Mouse (Mus musculus) kidney, postnatal 25 days (tissue): ENCODE data around the gene Pccb.

ENCODE experiments used
- DNase-seq, 2 experiments: peaks; one replicate each; pipeline ENCODE4 v3.0.0; 2021; ENCODE audit warnings: mixed read lengths in 2 of 2

Pccb gene

DNA sequence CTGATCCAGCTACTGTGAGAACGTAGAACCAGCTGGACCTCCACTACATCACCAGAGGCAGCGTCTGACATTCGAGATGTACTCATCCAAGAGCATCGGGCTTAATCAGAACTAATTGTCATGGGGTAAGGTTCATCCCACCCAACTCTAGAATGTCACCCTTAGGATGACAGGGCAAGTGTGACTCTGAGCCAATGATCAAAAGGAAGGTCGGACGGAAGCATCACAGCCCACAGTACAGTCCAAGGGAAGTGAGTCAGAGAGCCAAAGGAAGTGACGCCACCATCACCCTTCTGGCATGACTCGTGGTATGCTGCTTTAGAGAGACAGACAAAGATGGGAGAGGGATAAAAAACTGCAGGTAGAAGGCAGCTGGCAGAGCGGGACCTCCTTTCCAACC is 7.6 kb upstream of the Pccb start:
- no peak for DNase-seq

DNA sequence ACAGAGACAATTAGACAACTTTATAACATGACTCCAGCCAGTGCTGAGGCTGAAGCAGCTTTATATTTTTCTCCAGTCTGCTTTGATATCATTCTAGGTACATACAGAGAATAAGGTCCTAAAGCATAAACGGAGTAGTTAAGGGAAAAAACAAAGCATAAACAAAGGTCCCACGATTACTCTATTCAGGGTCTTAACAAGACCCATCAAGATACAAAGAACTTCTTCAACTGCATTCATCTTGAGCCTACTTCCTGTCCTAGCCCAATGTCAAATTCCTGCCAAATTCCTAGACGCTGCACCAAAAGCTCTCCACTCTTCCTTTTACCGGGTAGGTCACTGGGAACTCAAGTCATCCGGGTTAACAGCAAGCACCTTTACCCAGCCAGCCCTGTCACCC is 6.8 kb upstream of the Pccb start:
- no peak for DNase-seq

GRCm38 (mm10) chr9:101038634-101039033 is 3.9 kb upstream of the Pccb start:
- DNase-seq = no peak

- peak; percentile 64 to 75 for DNase-seq
Measured at GRCm38 (mm10) chr9:101037396-101037795, 2.7 kb upstream of the Pccb start.

- DNase-seq = peak; percentile 39 to 56
Measured at GRCm38 (mm10) chr9:101036876-101037275, 2.2 kb upstream of the Pccb start.

GRCm38 (mm10) chr9:101035836-101036596 is 1.3 kb upstream of the Pccb start:
- DNase-seq = peak; percentile 48 to 75

DNA sequence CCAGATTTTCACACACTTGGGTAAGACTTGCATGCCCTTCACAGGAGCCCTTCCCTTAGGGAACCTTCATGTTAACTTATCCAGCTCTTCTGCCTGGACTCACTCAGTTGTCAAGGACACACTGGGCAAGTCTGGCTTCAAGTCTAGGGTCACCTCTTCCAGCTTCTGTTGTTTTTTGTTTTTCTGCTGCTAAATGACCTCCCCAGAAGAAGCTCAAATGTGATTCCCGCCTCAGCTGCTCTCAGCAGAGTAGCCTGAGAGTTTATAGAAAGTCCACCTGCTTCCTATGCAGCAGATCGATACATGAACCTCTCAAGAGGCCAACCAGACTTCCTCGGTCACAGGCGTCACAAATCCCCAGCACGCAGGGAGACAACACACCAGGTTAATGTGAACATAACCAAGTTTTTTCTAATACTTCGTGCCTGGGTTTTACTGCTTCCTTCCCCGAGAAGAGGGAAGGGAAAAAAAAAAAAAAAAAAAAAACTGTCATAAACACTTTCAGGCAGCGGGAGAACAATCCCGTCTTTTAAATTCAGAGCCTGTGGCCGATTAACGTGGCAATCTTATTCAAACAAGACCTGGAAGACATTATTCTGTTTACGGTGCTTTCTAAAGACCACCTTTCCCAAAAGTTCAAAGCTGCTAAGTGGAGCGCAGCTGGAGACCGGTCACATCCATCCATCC is 794 bp downstream of the Pccb start:
- no peak for DNase-seq

DNA sequence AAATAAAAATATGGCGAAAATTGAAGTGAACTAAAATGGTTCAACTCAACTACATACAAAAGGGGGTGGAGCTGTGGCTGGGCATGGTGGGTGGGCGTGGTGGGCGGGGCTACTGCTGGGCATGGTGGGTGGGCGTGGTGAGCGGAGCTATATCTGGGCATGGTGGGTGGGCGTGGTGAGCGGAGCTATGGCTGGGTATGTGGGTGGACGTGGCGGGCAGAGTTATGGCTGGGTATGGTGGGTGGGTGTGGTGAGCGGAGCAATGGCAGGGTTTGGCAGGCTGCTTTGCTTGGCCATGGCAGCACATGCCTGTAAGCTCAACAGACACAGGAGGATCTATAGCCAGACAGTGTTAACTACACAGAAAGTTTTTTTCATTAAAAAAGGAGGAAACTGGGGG is 15.9 kb downstream of the Pccb start:
- no peak for DNase-seq

- DNase-seq = peak; percentile 41 to 50
Measured at GRCm38 (mm10) chr9:101017734-101018516, 16.8 kb downstream of the Pccb start.

DNA sequence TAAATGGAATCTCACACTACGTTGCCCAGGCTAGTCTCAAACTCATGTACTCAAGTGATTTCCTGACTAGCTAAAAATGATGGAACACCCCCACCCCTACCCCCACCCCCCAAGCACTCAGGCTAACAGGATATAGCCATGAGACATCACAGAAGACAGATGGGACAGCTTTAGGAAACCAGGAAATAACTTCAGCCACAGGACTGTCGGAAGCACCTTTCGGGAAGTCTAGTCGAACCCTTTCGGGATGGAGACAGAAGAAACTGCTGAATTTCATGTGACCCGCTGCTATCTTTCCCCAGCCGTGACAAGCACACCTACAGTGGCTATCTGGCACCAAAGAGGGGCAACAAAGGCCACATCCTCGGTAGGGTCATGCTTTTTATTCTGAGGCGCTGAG is 19.4 kb downstream of the Pccb start:
- no peak for DNase-seq

GRCm38 (mm10) chr9:101012433-101012832 is 22.3 kb downstream of the Pccb start:
- no peak for DNase-seq

DNA sequence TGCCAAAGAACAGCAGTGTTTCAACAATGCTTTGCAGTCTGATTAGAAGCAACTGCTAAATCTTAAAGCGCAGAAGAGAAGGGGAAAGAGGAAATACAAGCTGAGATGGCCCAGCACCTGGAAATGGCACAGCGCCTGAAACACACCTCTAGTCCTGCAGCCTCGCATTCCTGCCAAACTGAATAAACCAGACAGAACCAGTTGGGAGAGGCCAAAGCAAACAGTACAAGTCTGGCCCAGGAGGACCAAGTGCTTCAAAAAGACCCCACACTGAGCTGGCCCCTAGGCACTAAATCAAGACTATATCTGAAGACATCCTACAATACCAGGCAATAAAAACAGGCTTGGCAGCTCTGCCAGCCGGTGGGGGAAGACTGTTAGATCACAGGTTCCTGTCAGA is 28.8 kb downstream of the Pccb start:
- peak; percentile 40 to 53 for DNase-seq

DNA sequence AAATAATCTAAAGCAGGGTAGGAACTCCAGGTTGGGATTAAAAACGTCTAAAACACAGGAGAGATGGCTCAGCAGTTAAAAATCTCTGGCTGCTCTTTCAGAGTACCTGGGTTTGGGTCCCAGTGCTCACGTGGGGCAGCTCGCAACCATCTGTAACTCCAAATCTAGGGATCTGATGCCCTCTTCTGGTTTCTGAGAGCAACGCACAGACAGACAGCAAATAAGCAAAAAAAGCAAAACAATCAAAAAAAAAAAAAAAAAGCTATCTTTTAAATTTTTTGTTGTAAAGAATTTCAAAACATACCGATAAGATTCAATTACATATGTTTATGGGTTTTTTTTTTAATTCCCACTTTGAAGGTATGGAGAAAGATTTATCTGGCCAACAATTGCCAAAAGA is 31.4 kb downstream of the Pccb start:
- DNase-seq = no peak

- DNase-seq = no peak
Measured at GRCm38 (mm10) chr9:101002841-101003240, 31.9 kb downstream of the Pccb start.

DNA sequence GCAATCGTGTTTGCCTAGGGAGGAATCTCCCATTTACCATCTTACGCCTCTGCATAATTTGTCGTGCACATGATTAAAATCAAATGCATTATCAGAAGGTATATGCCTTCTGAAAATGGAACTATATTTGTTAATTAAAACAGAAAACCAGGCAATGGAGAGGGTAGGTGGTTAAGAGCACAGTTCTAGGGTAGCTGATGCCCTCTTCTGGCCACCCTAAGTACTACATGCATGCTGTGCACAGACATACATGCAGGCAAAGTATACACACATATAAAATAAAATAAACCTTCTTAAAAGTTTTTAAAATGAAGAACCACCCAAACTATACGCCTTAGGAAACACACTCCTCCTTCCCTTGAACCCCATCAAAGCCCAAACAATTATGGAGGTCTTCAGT is 32.6 kb downstream of the Pccb start:
- peak in 1 of 2 experiments; percentile 32 for DNase-seq

DNA sequence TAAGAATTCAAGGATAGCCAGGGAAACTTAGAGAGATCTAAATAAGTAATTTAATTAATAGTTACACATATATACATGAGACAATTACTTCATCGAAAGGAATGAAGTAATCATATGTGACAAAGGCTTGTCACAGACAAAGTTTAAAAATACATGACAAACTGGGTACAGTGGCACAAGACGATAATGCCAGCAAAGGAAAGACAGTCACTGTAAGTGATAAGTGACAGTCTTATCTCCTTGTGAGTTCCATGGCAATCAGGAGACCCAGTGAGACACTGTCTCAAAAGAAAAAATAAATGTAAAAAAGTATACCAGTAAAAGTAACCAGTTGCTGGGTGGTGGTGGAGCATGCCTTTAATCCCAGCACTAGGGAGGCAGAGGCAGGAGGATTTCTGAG is 37.6 kb downstream of the Pccb start:
- DNase-seq = no peak

DNA sequence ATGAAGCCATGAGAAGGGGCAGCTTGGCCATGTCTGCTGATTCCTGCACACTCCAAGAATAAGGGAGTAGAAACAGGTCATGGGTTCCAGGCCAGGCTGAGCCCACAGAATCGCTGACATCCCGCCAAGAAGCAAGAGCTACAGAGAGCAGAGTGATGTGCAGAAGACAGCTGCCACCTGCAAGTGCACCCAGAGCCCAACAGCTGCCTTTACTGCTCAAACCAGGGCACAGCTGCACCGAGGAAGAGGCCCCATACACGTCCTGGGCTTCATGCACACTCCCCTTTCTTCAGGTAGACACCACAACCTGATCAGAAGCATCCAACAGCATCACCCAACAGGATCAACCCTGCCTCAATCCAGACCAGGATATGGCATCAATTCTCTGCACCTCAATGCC is 40.8 kb downstream of the Pccb start:
- DNase-seq = no peak

DNA sequence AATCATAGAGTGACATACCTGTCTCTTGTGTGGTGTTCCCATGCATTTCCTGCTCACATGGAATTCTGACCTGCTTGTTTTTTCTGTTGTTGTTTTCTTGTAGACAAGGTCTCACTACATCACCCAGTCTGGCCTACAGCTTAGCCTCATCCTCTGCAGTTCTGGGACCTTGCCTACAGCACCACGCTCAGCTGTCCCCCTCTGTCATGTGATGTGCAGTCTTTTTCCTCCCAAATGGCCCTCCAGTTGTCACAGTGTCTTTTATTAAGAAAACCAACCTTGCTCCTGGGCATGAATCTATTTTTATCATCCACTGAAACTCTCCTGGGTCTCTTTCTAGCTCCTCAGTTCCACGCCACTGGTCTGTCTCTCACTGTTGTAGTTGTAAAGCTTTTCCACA is 42.5 kb downstream of the Pccb start:
- DNase-seq = no peak

DNA sequence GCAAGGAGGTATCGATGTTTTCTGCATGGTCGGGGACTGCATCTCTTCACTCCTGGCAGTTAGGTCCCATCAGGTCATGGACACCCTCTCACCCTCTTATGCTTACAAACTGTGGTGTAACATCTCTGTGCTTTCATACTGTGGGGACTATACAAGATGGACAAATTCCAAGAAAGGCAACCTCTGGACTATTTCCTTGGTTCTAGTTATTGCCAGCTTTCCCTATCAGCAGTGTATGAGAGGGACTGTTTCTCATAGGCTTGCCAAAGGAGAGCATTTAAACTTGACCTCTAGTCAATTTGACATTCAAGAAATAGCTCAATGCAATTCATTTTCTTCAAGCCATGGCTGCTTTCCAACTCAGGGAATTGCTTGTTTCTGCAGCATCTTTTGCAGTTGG is 43.4 kb downstream of the Pccb start:
- no peak for DNase-seq

- no peak for DNase-seq
Measured at GRCm38 (mm10) chr9:100990609-100991008, 44.1 kb downstream of the Pccb start.

GRCm38 (mm10) chr9:100987850-100988249 is 46.8 kb downstream of the Pccb start:
- no peak for DNase-seq

DNA sequence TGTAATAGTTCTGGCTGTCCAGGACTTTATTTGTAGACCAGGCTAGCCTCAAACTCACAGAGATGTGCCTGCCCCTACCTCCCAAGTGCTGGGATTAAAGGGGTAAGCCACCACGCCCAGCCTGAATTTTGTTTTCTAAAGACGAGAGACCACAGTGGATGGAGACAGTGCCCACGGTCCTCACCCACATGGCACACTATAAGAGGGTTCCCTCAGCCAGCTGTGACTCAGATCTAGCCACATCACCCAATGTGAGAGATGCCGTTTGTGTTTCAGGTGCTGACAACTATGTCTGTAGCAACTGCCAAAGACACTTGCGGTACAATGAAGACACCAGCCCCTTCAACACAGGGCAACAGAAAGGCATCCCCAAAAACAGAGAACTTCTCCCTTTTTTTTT is 47.7 kb downstream of the Pccb start:
- no peak for DNase-seq

GRCm38 (mm10) chr9:100984381-100985310 is 50.1 kb downstream of the Pccb start:
- DNase-seq = no peak
